Mouse (Mus musculus): ENCODE results near the gene Als2.
A peak's percentile ranks its signal among the peaks of the same experiment; 100 is the strongest.

The Als2 gene

DNA sequence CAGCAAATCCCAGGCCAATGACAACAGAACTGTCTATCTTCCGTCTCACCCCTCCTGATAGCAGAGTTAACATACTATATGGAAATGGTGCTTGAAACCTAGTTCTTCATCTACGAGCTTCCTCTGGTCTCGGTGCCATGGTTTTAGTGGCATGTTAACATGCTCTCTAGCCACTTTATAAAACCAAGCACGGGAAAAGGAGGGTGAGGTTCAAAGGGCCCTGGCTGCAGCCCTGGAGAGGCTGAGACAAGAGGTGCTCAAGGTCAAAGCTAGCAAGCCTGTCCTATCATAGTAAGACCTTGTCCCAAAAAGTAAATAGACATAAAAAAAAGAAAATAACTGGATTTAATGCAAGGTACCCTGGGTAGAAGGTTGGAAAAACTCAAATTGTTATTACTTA is 25.4 kb downstream of the Als2 start:
- DNase-seq = peak; percentile 39

DNA sequence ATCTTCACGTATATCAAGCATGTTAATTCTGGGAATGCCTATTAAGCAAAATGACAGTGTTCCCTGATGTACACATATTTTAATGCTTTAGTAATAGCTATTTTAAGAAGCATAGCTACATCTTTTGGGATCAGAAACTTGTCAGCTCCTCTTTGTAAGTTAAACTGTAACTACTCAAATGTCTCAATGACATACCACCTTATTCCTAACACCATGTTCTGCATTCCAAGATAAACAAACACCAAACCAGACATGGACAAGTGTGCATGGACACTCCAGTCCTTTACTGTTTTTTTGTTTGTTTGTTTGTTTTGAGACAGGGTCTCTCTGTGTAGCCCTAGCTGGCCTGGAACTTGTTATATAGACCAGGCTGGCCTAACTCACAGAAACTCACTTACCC is 28.7 kb downstream of the Als2 start:
- no peak for DNase-seq

DNA sequence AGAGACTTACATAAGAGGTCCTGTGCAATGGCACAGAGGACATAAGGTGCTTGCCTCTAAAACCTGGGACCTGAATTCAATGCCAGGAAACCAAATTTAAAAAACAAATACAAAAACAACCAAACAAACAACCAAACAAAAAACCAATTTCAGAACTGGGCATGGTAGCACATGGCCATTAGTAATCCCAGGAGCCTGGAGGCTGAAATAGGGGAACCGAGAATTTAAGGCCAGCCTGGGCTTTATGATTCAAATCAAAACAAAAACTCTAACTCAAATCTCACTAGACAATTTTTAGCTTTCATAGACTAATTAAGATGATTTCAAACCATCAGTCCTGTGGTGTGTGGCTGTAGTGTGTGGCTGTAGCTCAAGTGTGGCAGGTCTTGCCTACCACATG is 32.5 kb downstream of the Als2 start:
- no peak for DNase-seq

- DNase-seq = no peak
Observed at GRCm38 (mm10) chr1:59202367-59202766, 34.7 kb downstream of the Als2 start.

GRCm38 (mm10) chr1:59201561-59201960 is 35.5 kb downstream of the Als2 start:
- DNase-seq = no peak

DNA sequence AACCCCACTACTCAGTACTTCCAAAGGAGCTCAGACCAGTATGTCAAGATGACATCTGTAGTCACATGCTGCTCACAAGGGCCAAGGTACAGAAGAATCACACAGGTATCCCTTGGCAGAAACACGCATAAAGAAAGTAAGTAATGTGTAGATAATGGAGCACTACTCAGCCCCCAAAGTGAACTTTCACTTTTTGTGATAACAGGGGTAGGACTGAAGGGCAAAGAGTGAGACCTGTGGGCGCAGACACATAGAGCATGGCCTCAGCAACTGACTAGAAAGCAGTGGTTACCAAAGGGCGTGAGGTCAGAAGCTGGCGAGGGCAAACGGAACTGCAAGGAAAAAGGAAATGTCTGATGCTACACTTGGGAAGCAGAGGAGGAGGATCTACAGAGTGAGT is 36.1 kb downstream of the Als2 start:
- no peak for DNase-seq

GRCm38 (mm10) chr1:59194979-59195378 is 42.1 kb downstream of the Als2 start:
- no peak for DNase-seq

- no peak for DNase-seq
Observed at GRCm38 (mm10) chr1:59187786-59188185, 49.2 kb downstream of the Als2 start.

DNA sequence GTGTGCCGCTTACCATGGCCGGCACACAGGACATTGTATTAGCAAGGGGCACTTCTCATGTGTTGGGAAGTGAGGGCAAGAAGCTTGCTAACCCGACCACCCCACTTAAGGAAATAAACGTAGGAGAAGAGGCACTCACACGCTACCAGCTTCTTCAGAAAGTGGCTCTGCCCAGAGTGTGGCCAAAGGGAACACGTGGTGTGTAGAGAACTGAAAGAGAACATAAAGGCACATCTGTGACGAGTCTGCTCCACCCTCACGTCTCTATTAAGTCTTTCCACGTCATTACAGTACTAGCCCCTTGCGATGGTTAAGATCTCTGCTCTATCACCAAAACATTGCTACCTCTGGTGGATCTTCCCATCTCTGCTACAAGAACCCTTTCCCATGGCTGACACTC is 50.7 kb downstream of the Als2 start:
- DNase-seq = no peak

- DNase-seq = no peak
Observed at GRCm38 (mm10) chr1:59185410-59185809, 51.6 kb downstream of the Als2 start.

GRCm38 (mm10) chr1:59183045-59183444 is 54.0 kb downstream of the Als2 start:
- DNase-seq = no peak

DNA sequence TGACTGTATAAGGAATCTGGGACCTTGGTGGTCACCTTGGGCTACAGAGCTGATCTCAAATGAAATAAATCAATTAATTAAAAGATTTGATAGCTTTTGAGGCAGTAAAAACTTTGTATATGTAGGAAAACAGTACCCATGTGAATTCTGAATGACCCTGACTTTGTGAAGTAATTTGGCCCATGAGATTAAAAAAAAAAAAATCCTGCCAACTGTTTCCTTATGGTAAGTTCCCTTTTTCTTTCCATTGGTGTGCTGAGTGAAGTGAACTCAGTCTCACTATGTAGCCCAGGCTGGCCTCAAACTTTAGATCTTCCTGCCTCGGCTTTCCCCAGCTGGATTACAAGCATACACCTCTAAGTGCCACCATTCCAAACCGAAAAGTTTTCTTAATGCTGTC is 54.7 kb downstream of the Als2 start:
- DNase-seq = no peak

DNA sequence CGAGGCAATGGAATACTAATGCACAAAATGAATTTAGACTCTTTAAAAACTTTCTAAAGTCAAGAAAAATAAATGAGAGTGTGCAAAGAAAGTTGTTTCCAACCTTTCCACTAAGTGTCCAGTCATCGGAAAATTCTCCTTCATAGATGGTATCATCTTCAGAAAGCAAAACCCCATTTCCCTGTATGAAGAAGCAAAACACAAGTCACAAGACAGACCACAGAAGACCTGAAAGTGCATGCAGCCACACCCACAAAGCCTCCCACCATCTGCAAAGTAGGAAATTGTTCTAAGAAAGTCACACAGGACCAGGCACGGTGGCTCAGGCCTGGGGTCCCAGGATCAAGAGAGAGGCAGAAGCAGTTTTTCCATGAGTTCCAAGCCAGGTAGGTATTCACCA is 57.0 kb downstream of the Als2 start:
- DNase-seq = no peak

- DNase-seq = no peak
Observed at GRCm38 (mm10) chr1:59178401-59178800, 58.6 kb downstream of the Als2 start.

- DNase-seq = no peak
Observed at GRCm38 (mm10) chr1:59174514-59175373, 62.3 kb downstream of the Als2 start.

GRCm38 (mm10) chr1:59173023-59173422 is 64.0 kb downstream of the Als2 start:
- no peak for DNase-seq

DNA sequence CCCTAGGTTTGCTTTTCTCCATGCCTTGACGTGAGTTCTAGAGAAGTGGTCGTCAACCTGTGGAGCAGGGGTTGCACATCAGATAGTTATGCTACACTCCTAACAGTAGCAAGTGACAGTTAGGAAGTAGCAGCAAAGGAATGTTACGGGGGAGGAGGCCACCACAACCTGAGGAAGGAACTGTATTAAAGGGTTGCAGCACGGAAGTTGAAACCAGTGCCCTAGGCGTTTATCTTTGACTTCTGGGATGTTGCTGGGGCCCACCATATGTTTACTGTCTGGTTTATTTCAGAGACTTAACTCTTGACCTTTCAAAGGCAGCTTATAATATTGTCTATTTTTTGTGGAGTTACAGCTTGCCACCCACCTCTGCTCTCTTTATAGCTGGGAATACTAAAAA is 65.2 kb downstream of the Als2 start:
- DNase-seq = no peak

DNA sequence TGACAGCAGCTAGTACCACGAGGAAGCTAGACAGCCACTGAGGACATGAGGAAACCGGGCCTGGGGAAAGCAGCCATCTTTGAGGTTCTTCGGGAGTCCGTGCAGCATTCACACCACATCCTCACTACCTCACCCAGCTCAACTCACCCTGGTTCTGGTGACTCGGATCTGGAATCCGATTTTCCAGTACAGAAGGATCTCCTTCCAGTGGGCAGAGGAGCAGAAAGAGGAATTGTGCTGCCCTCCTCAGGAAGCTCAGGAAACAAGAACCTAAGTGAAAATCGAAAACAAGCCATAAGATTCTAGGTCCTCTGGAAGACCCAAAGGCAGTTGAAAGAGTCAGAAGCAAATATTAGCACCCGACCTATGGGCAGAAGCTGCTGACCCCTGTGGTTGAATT is 66.7 kb downstream of the Als2 start:
- DNase-seq = no peak

DNA sequence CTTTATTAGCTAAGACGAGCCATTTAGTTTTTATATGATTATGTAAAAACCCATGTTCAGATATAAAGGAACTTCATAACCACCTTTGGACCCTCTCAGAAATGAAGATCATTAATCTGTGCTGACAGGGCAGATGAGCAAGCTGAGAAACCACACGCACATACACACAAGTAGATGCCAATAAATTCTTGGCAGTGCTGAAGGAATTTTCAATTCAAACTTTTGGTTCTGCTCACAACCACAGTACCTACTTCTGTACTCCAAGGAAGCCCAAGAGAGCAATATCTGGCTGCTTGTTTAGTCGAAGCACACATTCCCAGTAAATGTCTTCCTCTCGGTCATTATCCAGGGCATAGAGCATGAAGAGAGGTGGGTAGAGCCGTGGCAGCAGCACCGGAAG is 67.4 kb downstream of the Als2 start:
- no peak for DNase-seq

DNA sequence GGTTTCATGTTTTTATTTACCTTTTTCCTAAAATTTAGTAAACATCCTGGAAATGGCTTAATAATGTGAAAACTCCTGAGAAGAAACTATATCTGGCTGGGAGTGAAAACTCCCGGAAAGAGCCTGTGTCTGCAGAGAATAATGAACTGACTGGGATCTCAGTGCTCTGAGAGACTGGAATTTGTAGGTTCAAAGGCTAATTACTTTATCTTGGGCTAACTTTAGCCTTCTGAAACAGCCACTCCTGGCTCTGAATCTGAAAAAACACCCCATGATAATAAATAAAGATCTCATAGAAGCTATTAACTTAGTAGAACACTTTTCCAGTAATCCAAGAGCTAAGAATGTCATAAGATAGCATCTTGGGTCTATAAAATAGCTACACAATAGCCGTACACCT is 68.5 kb downstream of the Als2 start:
- peak; percentile 14 for DNase-seq

GRCm38 (mm10) chr1:59167654-59168425 is 69.2 kb downstream of the Als2 start:
- DNase-seq = peak; percentile 36

DNA sequence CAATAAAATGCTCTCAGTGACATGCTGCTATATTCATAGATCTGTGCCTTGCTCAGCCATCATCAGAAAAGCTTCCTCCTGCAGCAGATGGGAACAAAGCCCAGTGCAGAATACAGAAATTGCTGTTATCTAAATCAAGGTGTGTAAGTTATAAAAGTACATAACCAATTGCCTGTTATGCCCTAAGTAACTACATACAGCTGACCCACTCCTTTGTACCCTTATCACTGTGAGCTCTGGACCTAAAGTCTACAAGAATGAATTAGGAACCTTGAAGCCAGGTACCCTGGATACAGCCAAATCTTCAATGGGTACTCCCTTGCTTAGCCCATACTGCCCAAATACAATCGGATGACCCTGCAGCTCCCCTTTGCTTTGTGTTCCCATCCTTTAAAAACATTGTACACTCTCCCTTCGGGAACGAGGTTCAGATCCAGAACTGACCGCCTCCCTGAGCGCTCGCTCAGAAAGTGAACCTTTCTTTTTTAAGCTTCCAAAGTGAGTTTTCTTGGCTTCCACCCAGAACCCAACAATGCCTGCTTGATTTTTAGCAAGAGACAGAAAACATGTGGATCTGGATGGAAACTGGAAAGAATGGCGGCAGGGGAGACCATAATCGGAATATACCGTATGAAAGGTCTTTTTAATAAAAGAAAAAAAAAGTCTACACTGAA is 70.7 kb downstream of the Als2 start:
- DNase-seq = no peak

DNA sequence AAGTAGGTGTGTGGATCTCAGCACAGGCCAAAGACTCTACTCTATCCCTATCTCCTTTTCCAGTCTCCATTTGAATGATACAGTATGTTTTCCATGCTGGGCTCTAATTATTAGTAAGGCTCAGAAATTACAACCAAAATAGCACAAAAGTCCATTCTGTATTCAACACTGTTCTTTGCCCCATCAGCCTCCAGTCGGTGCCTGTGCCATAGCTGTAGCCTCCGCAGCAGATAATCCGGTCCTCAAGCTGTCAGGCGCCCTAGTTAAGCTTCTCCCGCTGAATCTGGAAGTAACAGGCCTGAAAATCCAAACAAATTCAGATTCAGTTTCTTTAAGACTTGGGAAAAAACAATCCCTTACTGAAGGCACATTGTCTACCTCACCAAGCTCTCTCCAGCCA is 73.1 kb downstream of the Als2 start:
- DNase-seq = no peak

GRCm38 (mm10) chr1:59163030-59163461 is 74.0 kb downstream of the Als2 start, which contains the start of gene Mpp4:
Mpp4 (minus strand) TSS chr1:59163389.
- no peak for DNase-seq
